Mouse (Mus musculus) small intestine, adult 2 months (tissue): ENCODE results near the gene Slc13a2.

ENCODE experiments used
- CTCF ChIP-seq: fragments of 200-500 bp; IDR thresholded peaks from 2 replicates; pipeline ENCODE4 v1.5.1; 2012; ENCODE audit warnings: low read depth, mild to moderate bottlenecking, control low read depth, inconsistent platforms, low read length, moderate library complexity, mixed read lengths; ENCODE audit not compliant: insufficient replicate concordance, insufficient read length; ENCODE audit errors: extremely low read depth
- POLR2A ChIP-seq: fragments of 200-500 bp; IDR thresholded peaks from 2 replicates; pipeline ENCODE4 v1.6.1; 2012; ENCODE audit warnings: low read depth, mild to moderate bottlenecking, control low read depth, inconsistent platforms, low read length, moderate library complexity

- TF ChIP-seq CTCF (no peak), POLR2A (no peak)
These were observed 28.3 kb upstream of the Slc13a2 start for GRCm38 (mm10) chr11:78450337-78450736.
